Mouse (Mus musculus) CD4-positive, CD25-positive, alpha-beta regulatory T cell, adult 4 months (primary cell): Measurements from ENCODE around the gene Vmn2r104. TPM values are rescaled to one million over a fixed set of nuclear protein-coding genes. Genes with fewer than 3 reads are reported as not detected.

Source experiments
- ATAC-seq: one replicate; pipeline ENCODE4 v1.8.0; 2017
- polyA plus RNA-seq, 2 experiments: library from polyadenylated mRNA; unstranded; fragments of 100-300 nt; shearing (Covaris generic); gene quantifications; one replicate each; pipeline ENCODE4 v1.2.1; 2017

The Vmn2r104 gene
- not detected for polyA plus RNA-seq

- ATAC-seq = no peak
These were observed at the start of gene Vmn2r104 for GRCm38 (mm10) chr17:20048236-20048635. Gene Vmn2r104, minus strand, starts transcription at chr17:20048336.

GRCm38 (mm10) chr17:20074090-20074489 is 26.0 kb upstream of the Vmn2r104 start:
- no peak for ATAC-seq

GRCm38 (mm10) chr17:20071656-20072396 is 23.7 kb upstream of the Vmn2r104 start:
- ATAC-seq = no peak

Other genes starting within 250 kb of the Vmn2r104 start
- gene Fpr-rs7, start 65.9 kb upstream of the Vmn2r104 start, polyA plus RNA-seq = not detected
- gene Fpr-rs6, start 134.8 kb upstream of the Vmn2r104 start, polyA plus RNA-seq = not detected
- gene Vmn2r105, start 186.7 kb upstream of the Vmn2r104 start, polyA plus RNA-seq = not detected
- gene Vmn2r106, start 237.2 kb upstream of the Vmn2r104 start, polyA plus RNA-seq = not detected